ENCODE assay signal across 14 mouse cellular contexts in the genomic region with DNA sequence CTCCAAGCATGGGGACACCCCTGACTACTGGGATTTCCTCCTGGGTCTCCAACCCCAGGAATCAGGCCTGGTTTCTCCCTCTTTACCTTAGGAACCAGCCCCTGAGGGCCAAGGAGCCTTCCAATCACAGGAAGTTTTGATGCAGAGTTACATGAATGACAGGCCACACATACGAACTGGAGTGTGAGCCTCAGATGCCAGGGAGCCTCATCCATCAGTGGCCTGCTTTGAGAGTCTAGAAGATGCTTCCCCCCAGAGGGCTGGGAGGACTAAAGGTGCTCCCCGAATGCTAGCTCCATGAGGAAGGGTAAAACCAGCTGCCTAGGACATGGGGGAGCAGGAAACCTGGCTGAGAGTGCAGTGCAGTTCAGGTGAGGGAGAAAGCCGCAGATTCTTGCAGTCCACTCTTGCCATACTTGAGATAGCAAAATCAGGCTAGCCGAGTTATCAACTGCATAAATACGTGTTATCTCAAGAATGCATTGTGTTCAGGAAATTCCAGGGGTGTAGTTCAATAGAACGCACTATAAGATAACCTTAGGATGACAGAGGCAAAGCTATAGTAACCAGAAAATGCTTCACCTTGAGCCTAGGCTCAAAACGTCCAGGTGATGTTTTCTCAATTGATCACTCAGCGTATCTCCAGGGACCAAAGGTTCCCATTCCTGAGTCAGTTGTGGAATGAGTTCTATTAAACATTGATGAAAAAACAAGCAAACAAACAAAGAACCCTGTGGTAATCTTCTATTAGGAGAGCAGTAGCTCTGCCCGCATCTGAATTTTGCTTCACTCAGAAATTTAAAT.
DNase-seq lines count a peak whose midpoint lies in the region; ATAC-seq and TF ChIP-seq lines count a peak whose summit lies in the region.
"Had no signal": no experiment of that assay in that cellular context is flagged by ENCODE, and none has a peak within 500 bp of the region (broad histone marks: within the 10 kb centered on the region; RNA-seq: fewer than 3 reads in every experiment).

No protein-coding gene starts in this region.

- peak; percentile 75 for TF ChIP-seq EP300 in lung, postnatal 0 days (IDR thresholded peaks at IDR 0.05)

- DNase-seq in kidney, postnatal 4 days: no peak
- DNase-seq in embryonic facial prominence, embryonic 10.5 days (ENCODE audit: low spot score): no peak
- DNase-seq in limb, embryonic 10.5 days (ENCODE audit: low spot score): no peak
- peak; percentile 39 for DNase-seq in lung, postnatal 0 days (ENCODE audit: low spot score)
- no peak for DNase-seq in left cerebral cortex, adult 8-10 months (ENCODE audit: low spot score in 2 of 2)
- no peak for DNase-seq in left cerebral cortex, adult 18-20 months (ENCODE audit: low spot score in 2 of 2)
- DNase-seq: adrenal gland, postnatal 14 days; right cerebral cortex, adult 18-20 months had no signal

- no peaks in the 10 kb centered on the region for H3K36me3 ChIP-seq in kidney, embryonic 14.5 days (ENCODE audit: control insufficient read depth, insufficient read depth, low read length)
- no peaks in the 10 kb centered on the region for H3K36me3 ChIP-seq in embryonic facial prominence, embryonic 10.5 days (replicated peaks)
- no peaks in the 10 kb centered on the region for H3K36me3 ChIP-seq in limb, embryonic 10.5 days
- H3K36me3 ChIP-seq in lung, postnatal 0 days (ENCODE audit: insufficient read depth, low read length): no peaks in the 10 kb centered on the region
- H3K36me3 ChIP-seq: hindbrain, embryonic 12.5 days; midbrain, embryonic 12.5 days; neural tube, embryonic 13.5 days had no signal

- H3K4me2 ChIP-seq in kidney, embryonic 14.5 days (replicated peaks; ENCODE audit: low read depth, low read length): no peak overlapping the region
- no peak overlapping the region for H3K4me2 ChIP-seq in lung, postnatal 0 days (replicated peaks; ENCODE audit: low read depth, low read length)
- H3K4me2 ChIP-seq: hindbrain, embryonic 12.5 days; midbrain, embryonic 12.5 days; neural tube, embryonic 13.5 days had no signal

- no peaks in the 10 kb centered on the region for H3K9me3 ChIP-seq in kidney, embryonic 14.5 days (ENCODE audit: control insufficient read depth, low read length)
- H3K9me3 ChIP-seq in embryonic facial prominence, embryonic 10.5 days: no peaks in the 10 kb centered on the region
- no peaks in the 10 kb centered on the region for H3K9me3 ChIP-seq in limb, embryonic 10.5 days (replicated peaks)
- no peaks in the 10 kb centered on the region for H3K9me3 ChIP-seq in lung, postnatal 0 days (ENCODE audit: low read length)
- H3K9me3 ChIP-seq: hindbrain, embryonic 12.5 days; midbrain, embryonic 12.5 days; neural tube, embryonic 13.5 days had no signal

- no peak for ATAC-seq in kidney, embryonic 14.5 days (ENCODE audit: low FRiP score, low TSS enrichment)
- ATAC-seq in lung, postnatal 0 days: peak; percentile 65
- ATAC-seq in monocyte, adult 5-6 weeks (replicated peaks; ENCODE audit: insufficient number of reproducible peaks, low FRiP score, low TSS enrichment, poor library complexity, severe bottlenecking): no peak
- ATAC-seq: Patski had no signal

- H3K27me3 ChIP-seq in kidney, embryonic 14.5 days (ENCODE audit: control insufficient read depth, insufficient read depth, low read length): no peaks in the 10 kb centered on the region
- H3K27me3 ChIP-seq in embryonic facial prominence, embryonic 10.5 days (replicated peaks; ENCODE audit: low read depth, poor library complexity, severe bottlenecking): peaks cover 21% of the 10 kb centered on the region
- no peaks in the 10 kb centered on the region for H3K27me3 ChIP-seq in limb, embryonic 10.5 days (ENCODE audit: low read depth, poor library complexity, severe bottlenecking)
- H3K27me3 ChIP-seq in lung, postnatal 0 days (replicated peaks; ENCODE audit: insufficient read depth, low read length): no peaks in the 10 kb centered on the region
- H3K27me3 ChIP-seq: neural tube, embryonic 13.5 days; Patski had no signal

- 56% methylated on average over 9 of the region's 9 CpGs for WGBS in kidney, embryonic 14.5 days
- WGBS in embryonic facial prominence, embryonic 10.5 days: 74% methylated on average over 9 of the region's 9 CpGs
- WGBS in limb, embryonic 10.5 days: 75% methylated on average over 9 of the region's 9 CpGs
- WGBS in lung, postnatal 0 days: 43% methylated on average over 9 of the region's 9 CpGs

- no peak overlapping the region for H3K9ac ChIP-seq in kidney, embryonic 14.5 days (ENCODE audit: low read depth, low read length)
- no peak overlapping the region for H3K9ac ChIP-seq in lung, postnatal 0 days (replicated peaks; ENCODE audit: low read depth)
- H3K9ac ChIP-seq: hindbrain, embryonic 12.5 days; midbrain, embryonic 12.5 days; neural tube, embryonic 13.5 days had no signal

- H3K27ac ChIP-seq in kidney, embryonic 14.5 days (ENCODE audit: low read depth, low read length): peak overlapping the region; percentile 88; the same call in 1 of the 2 replicates
- peak overlapping the region; percentile 80 for H3K27ac ChIP-seq in embryonic facial prominence, embryonic 10.5 days (replicated peaks)
- peak overlapping the region; percentile 86 for H3K27ac ChIP-seq in limb, embryonic 10.5 days
- H3K27ac ChIP-seq in lung, postnatal 0 days (ENCODE audit: low read length): no peak overlapping the region
- H3K27ac ChIP-seq: midbrain, embryonic 12.5 days had no signal

- no peak overlapping the region for H3K4me3 ChIP-seq in kidney, embryonic 14.5 days (ENCODE audit: low read length)
- H3K4me3 ChIP-seq in embryonic facial prominence, embryonic 10.5 days: no peak overlapping the region
- H3K4me3 ChIP-seq in limb, embryonic 10.5 days: no peak overlapping the region
- H3K4me3 ChIP-seq in lung, postnatal 0 days (ENCODE audit: low read depth, low read length): no peak overlapping the region
- H3K4me3 ChIP-seq: hindbrain, embryonic 12.5 days; midbrain, embryonic 12.5 days; neural tube, embryonic 13.5 days had no signal

- no peak for TF ChIP-seq CTCF in lung, postnatal 0 days (IDR thresholded peaks at IDR 0.05)

- H3K4me1 ChIP-seq in kidney, embryonic 14.5 days (ENCODE audit: control insufficient read depth, insufficient read depth, low read length): peaks cover 28% of the 10 kb centered on the region
- H3K4me1 ChIP-seq in embryonic facial prominence, embryonic 10.5 days: peaks cover 46% of the 10 kb centered on the region
- H3K4me1 ChIP-seq in limb, embryonic 10.5 days: peaks cover 55% of the 10 kb centered on the region
- H3K4me1 ChIP-seq in lung, postnatal 0 days (ENCODE audit: insufficient read depth, low read depth, low read length): no peaks in the 10 kb centered on the region
